In genomic region chr1:182403076-182403475, GRCm38 (mm10) we compare ENCODE assay signal across 17 mouse cellular contexts. TPM values are rescaled to one million over a fixed set of nuclear protein-coding genes. Genes with fewer than 3 reads are reported as not detected.
DNase-seq lines count a peak whose midpoint lies in the region; ATAC-seq and TF ChIP-seq lines count a peak whose summit lies in the region.
"Had no signal": no experiment of that assay in that cellular context is flagged by ENCODE, and none has a peak within 500 bp of the region (broad histone marks: within the 10 kb centered on the region; RNA-seq: fewer than 3 reads in every experiment).

No protein-coding gene starts in this region.

- WGBS in heart, embryonic 16.5 days = 31% methylated on average over 13 of the region's 13 CpGs
- 33% methylated on average over 13 of the region's 13 CpGs for whole genome bisulfite sequencing in lung, postnatal 0 days

- H3K27me3 ChIP-seq in heart, embryonic 16.5 days (ENCODE audit: control insufficient read depth, insufficient read depth, low read length) = no peaks in the 10 kb centered on the region
- no peaks in the 10 kb centered on the region for H3K27me3 ChIP-seq in lung, postnatal 0 days (replicated peaks; ENCODE audit: insufficient read depth, low read length)

- intact Hi-C loops in heart, postnatal 25 days (cut with DNase I) = no loop called here

- H3K9ac ChIP-seq in heart, embryonic 16.5 days (ENCODE audit: low read length) = no peak overlapping the region
- no peak overlapping the region for H3K9ac ChIP-seq in lung, postnatal 0 days (replicated peaks; ENCODE audit: low read depth)
- H3K9ac ChIP-seq: liver, postnatal 0 days had no signal

- H3K9me3 ChIP-seq in heart, embryonic 16.5 days (replicated peaks; ENCODE audit: control insufficient read depth, low read length) = no peaks in the 10 kb centered on the region
- H3K9me3 ChIP-seq in lung, postnatal 0 days (ENCODE audit: low read length) = no peaks in the 10 kb centered on the region
- H3K9me3 ChIP-seq: forebrain, embryonic 10.5 days; G1E had no signal

- peak; percentile 5 for DNase-seq in adrenal gland, postnatal 14 days
- no peak for DNase-seq in adrenal gland, adult (ENCODE audit: inconsistent age in 2 of 2, low spot score in 1 of 2)
- DNase-seq in heart, postnatal 25 days (ENCODE audit: low spot score) = no peak
- DNase-seq in lung, postnatal 0 days (ENCODE audit: low spot score) = peak; percentile 20
- DNase-seq in lung, postnatal 36 days = no peak
- DNase-seq in thymus, postnatal 36 days = no peak
- no peak for DNase-seq in natural killer cell, adult 2 months (ENCODE audit: low spot score in 2 of 2)
- DNase-seq: cerebellum, adult 9-10 months; heart, postnatal 4 days; liver; liver, postnatal 0 days; thymus, postnatal 14 days had no signal

- TF ChIP-seq CTCF in lung, postnatal 0 days (IDR thresholded peaks at IDR 0.05) = no peak

- no peaks in the 10 kb centered on the region for H3K36me3 ChIP-seq in heart, embryonic 16.5 days (ENCODE audit: control insufficient read depth, insufficient read depth)
- H3K36me3 ChIP-seq in lung, postnatal 0 days (ENCODE audit: insufficient read depth, low read length) = no peaks in the 10 kb centered on the region
- H3K36me3 ChIP-seq: forebrain, embryonic 10.5 days; G1E had no signal

- H3K4me2 ChIP-seq in heart, embryonic 16.5 days (ENCODE audit: low read depth, low read length) = 0 out of 2 replicates have a peak overlapping the region, but pooled peaks have one; percentile 7
- H3K4me2 ChIP-seq in lung, postnatal 0 days (replicated peaks; ENCODE audit: low read depth, low read length) = no peak overlapping the region

- no peak for TF ChIP-seq EP300 in lung, postnatal 0 days (IDR thresholded peaks at IDR 0.05)

- no peak for ATAC-seq in heart, embryonic 16.5 days (replicated peaks; ENCODE audit: extremely low read depth, insufficient read depth, low FRiP score)
- no peak for ATAC-seq in lung, postnatal 0 days
- ATAC-seq: CD4-positive, CD25-positive, alpha-beta regulatory T cell, adult 4 months; liver, postnatal 0 days; midbrain, embryonic 16.5 days had no signal

- peaks cover 5% of the 10 kb centered on the region for H3K4me1 ChIP-seq in heart, embryonic 16.5 days (ENCODE audit: control insufficient read depth, insufficient read depth, low read length)
- peaks cover 6% of the 10 kb centered on the region for H3K4me1 ChIP-seq in lung, postnatal 0 days (ENCODE audit: insufficient read depth, low read depth, low read length)

- H3K27ac ChIP-seq in heart, embryonic 16.5 days (ENCODE audit: low read length) = no peak overlapping the region
- no peak overlapping the region for H3K27ac ChIP-seq in lung, postnatal 0 days (ENCODE audit: low read length)
- H3K27ac ChIP-seq: forebrain, embryonic 10.5 days had no signal

- no peak overlapping the region for H3K4me3 ChIP-seq in heart, embryonic 16.5 days (ENCODE audit: low read length)
- no peak overlapping the region for H3K4me3 ChIP-seq in lung, postnatal 0 days (ENCODE audit: low read depth, low read length)
- H3K4me3 ChIP-seq: forebrain, embryonic 10.5 days had no signal

RNA-seq across cellular contexts. Expression of gene Trp53bp2, which starts 5.9 kb away (rescaled TPM):
- 23.0 and 23.6 TPM in 2 replicates for total RNA-seq in adrenal gland, postnatal 14 days (2021)
- 13.1 and 14.4 TPM in 2 replicates for polyA plus RNA-seq in heart, embryonic 16.5 days (2015; fragmentation: Nextera tagmentation; extraction: Ambion mirVana)
- 10 to 100 TPM; 10.4 to 11.0 TPM for total RNA-seq in heart, postnatal 25 days (2021)
- polyA plus RNA-seq in lung, postnatal 0 days (2015; fragmentation: Nextera tagmentation; extraction: Ambion mirVana) = 27.0 and 30.1 TPM in 2 replicates

Comparison
In these comparisons a context has a peak if more than half of its experiments do, and no peak if none do; other contexts are left out.
1. DNase-seq: peak in adrenal gland, postnatal 14 days (single experiment) and lung, postnatal 0 days (single experiment); none in adrenal gland, adult (0 of 2), heart, postnatal 25 days (single experiment), lung, postnatal 36 days (single experiment), thymus, postnatal 36 days (0 of 2) and natural killer cell, adult 2 months (0 of 2).